Mouse (Mus musculus): ENCODE results near the gene Poll.

The Poll gene

DNA sequence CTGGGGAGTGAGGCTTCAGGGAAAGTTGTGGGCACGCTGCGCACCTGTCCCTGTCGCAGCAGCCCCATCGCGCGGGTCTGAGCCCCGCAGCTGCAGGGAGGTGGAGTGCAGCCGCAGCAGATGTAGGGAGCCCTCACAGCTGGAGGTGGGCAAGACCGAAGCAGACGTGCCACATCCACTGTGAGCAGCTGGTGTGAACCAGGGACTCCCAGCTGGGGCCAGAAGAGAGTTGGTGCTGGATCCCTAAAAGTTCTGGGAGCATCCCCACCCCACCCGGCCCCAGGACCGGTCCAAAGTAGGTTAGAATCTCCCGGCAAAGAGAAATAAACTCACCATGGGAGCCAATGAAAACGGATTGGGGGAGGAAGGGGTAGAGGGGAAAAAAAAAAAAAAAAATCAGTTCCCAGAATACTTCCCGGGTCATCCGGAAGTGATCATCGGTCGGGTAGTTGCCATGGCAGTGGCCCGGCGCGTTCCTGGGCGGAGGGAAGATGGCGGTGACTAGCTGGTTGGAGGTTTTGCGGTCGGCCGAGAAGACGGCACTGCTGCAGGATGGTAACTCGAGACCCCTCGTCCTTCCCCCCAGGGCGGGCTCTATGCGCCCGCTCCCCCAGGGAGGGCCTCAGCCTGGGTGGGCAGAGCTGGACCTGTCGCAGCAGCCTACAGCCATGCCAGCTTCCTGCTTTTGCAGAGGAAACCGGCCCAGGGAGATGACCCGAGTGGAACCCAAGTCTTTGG, at the start of gene Poll, which contains the start of gene Gm17018:
TSS of gene Poll (minus strand) at position 379 of the 738 bp plus-strand sequence.
TSS of gene Gm17018 (plus strand) at position 463 of the 738 bp plus-strand sequence.
- in situ Hi-C loops (cut with MboI, MseI), result loop anchor here in 1 of 2 experiments (25.0 kb wide), 1 partner anchor 177 kb away; the partner anchor contains the start of genes Fgf8 and Npm3

GRCm38 (mm10) chr19:45608648-45609339, 48.5 kb upstream of the Poll start:
- in situ Hi-C loops (cut with MboI, MseI), result loop anchor here in 1 of 2 experiments (10.0 kb wide), 1 partner anchor 366 kb away; no protein-coding TSS in a partner anchor

- in situ Hi-C loops (cut with MboI, MseI), result loop anchor here in 1 of 2 experiments (10.0 kb wide), 1 partner anchor 367 kb away; no protein-coding TSS in a partner anchor
Measured at GRCm38 (mm10) chr19:45607479-45607878, 47.1 kb upstream of the Poll start.

DNA sequence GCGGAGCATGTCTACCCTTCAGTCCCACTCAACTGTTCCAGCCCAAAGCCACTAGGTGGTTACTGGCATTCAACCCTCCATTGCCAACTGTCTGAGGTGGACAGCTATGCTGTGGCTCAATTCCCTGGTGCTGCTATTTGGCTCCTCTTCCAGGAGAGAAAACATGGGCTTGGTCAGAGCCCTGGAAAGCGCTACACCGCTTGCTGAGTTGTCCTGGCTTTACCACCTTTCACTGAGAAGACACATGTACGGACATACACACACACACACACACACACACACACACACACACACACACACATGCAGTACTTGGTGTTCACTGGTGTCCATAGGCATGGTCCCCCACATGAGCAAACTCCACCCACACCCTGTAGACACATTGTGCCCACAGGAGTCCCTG, 46.4 kb upstream of the Poll start:
- in situ Hi-C loops (cut with MboI, MseI), result loop anchor here in 1 of 2 experiments (10.0 kb wide), 1 partner anchor 368 kb away; no protein-coding TSS in a partner anchor

DNA sequence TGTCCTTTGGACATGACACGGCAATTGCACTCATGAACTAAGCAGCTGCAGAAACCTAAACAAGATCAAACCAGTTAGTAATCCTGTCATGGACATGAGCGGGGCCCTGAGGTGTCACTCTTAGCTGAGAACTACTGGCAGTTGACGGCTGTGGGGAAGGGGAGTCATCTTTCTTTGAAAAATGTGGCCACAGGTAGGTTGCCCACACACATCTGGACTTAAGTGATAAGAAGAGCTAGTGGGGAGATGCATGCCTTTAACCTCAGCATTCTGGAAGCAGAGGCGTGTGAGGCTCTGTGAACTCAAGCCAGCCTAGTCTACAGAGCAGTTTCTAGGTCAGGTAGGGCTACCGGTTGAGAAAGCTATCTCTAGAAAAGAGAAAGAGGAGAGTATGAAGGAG, 42.3 kb upstream of the Poll start:
- in situ Hi-C loops (cut with MboI, MseI), result loop anchor here in 1 of 2 experiments (10.0 kb wide), 1 partner anchor 372 kb away; no protein-coding TSS in a partner anchor

DNA sequence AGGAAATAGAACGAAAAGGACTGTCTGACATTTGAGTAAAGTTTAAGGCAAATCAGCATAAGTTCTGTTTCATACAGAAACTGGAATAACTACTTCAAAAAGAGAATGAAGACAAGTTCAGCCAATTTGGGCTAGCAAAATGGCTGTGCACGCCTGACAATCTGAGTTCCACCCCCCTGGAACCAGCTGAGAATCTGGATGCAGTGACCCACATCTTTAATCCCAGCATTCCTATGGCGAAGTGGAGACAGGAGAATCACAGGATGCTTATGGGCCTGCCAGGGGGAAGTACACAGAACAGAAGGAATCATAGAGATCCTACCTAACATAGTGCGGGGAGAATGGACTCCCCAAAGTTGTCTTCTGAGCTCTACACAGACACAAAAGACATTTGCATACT, 36.8 kb upstream of the Poll start:
- in situ Hi-C loops (cut with MboI, MseI), result no loop called here

DNA sequence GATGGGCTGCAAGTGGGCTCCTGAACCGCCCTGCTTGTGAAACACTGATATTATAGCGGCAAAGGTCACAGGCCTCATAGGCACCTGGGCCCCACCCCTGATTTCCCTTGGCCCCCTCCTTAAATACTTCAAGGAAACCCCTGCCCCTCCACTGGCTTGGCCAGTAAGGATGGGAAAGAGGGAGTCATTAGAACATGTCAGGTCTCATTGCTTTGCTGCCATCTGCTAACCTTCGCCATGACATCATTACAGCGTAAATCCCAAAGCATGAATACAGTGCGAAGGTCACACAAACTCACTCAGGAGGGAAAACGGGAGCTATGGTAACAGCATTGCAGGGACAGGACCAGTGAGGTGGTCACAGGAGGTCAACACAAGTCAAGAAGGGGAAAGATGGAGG, 36.1 kb upstream of the Poll start:
- in situ Hi-C loops (cut with MboI, MseI), result no loop called here

DNA sequence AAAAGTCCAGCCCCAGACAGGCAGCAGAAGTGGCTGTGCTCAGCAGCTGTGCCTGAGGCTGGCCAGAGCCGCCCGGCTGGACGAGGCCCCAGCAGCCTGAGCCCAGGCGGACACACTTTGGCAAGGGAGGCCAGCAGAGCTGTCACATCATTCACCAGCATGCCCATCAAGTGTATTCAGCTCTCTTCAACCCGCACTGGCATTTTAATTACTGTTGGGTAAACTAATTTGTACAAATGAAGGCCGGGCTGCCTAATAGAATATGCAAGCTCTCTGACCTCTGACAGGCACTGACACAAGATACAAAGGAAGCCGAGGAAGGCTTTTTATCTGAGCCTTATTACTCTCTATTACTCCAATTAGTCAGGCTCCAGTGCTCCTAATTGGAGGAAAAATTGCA, 35.7 kb upstream of the Poll start:
- in situ Hi-C loops (cut with MboI, MseI), result no loop called here

DNA sequence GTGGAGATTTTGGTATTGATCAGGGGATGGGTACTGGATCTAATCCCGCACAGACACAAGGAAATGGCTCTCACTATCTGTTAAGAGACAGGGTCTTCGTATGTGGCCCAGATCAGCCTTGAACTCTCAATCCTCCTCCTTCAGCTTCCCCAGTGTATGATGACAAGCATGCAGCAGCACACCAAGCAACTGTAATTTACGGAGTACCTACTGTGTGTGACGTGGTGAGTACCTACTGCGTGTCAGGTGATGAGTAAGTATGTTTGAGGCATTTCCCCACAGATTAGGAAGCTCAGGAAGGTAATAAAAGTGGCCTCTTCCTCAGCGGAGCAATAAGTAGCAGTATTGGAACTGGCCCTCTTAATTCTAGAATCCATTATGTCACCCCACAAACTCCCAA, 35.1 kb upstream of the Poll start:
- in situ Hi-C loops (cut with MboI, MseI), result no loop called here

DNA sequence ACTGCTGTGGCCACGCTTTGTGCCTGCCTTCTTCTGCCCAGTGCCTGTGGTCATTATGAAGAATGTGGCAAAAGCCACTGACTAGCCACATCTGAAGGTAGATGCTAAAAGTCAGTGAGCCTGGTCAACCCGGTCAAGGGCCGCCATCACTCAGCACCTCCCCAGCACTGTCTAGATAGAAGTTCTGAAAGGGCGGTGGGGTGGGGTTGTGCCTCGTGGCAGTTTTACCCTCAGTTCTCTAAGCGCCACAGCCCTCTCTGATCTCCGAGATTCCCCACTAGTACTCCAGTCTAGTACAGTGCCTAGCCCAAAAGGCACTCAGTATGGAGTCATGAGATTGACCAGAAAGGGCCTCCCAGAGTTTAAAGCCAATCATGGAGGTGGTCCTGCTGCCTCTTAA, 33.7 kb upstream of the Poll start:
- in situ Hi-C loops (cut with MboI, MseI), result loop anchor here in 1 of 2 experiments (5.0 kb wide), 1 partner anchor 73 kb away; no protein-coding TSS in a partner anchor

- in situ Hi-C loops (cut with MboI, MseI), result loop anchor here in 1 of 2 experiments (5.0 kb wide), 1 partner anchor 74 kb away; no protein-coding TSS in a partner anchor
Measured at GRCm38 (mm10) chr19:45592916-45593315, 32.6 kb upstream of the Poll start.

- in situ Hi-C loops (cut with MboI, MseI), result loop anchor here in 1 of 2 experiments (5.0 kb wide), 1 partner anchor 76 kb away; no protein-coding TSS in a partner anchor
Measured at GRCm38 (mm10) chr19:45591704-45592103, 31.4 kb upstream of the Poll start.

DNA sequence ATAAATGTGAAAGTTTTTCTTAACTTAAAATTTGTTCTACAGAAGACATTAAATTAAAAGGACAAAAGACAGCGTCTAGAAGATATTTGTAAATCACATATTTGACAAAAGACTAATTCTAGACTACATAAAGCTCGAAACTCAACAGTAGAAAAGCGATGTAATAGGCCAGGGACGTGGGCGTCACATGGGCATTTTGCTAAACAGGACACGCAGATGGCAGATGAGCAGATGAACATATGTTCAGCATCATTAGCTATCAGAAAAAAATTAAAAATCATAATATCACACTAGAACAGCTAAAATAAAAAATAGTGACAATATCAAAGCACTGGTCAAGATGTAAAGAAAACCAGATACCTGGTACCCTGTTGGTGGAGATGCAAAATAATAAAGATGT, 29.4 kb upstream of the Poll start:
- in situ Hi-C loops (cut with MboI, MseI), result loop anchor here in 1 of 2 experiments (5.0 kb wide), 1 partner anchor 78 kb away; no protein-coding TSS in a partner anchor

GRCm38 (mm10) chr19:45587509-45588292, 27.4 kb upstream of the Poll start:
- in situ Hi-C loops (cut with MboI, MseI), result no loop called here

- in situ Hi-C loops (cut with MboI, MseI), result no loop called here
Measured at GRCm38 (mm10) chr19:45586850-45587249, 26.5 kb upstream of the Poll start.

- in situ Hi-C loops (cut with MboI, MseI), result no loop called here
Measured at GRCm38 (mm10) chr19:45584856-45585620, 24.7 kb upstream of the Poll start.

- in situ Hi-C loops (cut with MboI, MseI), result no loop called here
Measured at GRCm38 (mm10) chr19:45583136-45583535, 22.8 kb upstream of the Poll start.

GRCm38 (mm10) chr19:45582161-45582560, 21.8 kb upstream of the Poll start:
- in situ Hi-C loops (cut with MboI, MseI), result no loop called here

DNA sequence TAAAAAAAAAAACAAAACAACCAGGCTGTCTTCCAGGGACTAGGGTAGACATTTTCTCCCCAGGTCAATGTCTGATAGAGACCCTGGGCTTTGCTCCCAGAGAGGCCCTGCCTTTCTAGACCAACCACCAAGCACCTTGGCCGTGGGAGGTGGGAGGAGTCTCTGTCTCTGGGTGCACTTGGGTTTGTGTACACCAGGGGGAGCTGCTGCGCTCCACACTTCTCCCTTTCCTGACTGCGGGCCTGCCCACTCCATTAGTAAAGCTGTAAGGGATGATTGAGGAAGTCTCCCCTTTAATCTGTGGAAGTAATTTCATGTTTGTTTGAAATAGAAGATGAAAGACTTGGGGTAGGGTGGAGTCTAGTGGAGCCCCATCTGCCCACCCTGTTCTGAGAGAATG, 20.9 kb upstream of the Poll start:
- in situ Hi-C loops (cut with MboI, MseI), result no loop called here

GRCm38 (mm10) chr19:45580235-45580634, 19.9 kb upstream of the Poll start:
- in situ Hi-C loops (cut with MboI, MseI), result no loop called here

GRCm38 (mm10) chr19:45579416-45579815, 19.1 kb upstream of the Poll start:
- in situ Hi-C loops (cut with MboI, MseI), result no loop called here

Measured in T-helper 17 cell (primary cell).